Mouse (Mus musculus) midbrain, embryonic 12.5 days (tissue): Measurements from ENCODE around the gene Hps5. TPM values are rescaled to one million over a fixed set of nuclear protein-coding genes. Genes with fewer than 3 reads are reported as not detected.

ENCODE experiments used
- ATAC-seq: fragments of 200-750 bp; cut with Nextera tagmentation; 2 replicates; pipeline ENCODE4 v1.8.0; 2017; ENCODE audit warnings: low read depth, moderate TSS enrichment, moderate library complexity; ENCODE audit not compliant: low FRiP score
- H3K27ac ChIP-seq: fragments of 300-500 bp; sonication (generic); replicated peaks from 2 replicates; pipeline ENCODE4 v1.5.1; 2016; ENCODE audit warnings: mild to moderate bottlenecking
- H3K27me3 ChIP-seq: fragments of 300-500 bp; sonication (generic); 2 replicates; pipeline ENCODE4 v1.6.1; 2016; ENCODE audit warnings: mild to moderate bottlenecking
- H3K36me3 ChIP-seq: fragments of 300-500 bp; sonication (generic); 2 replicates; pipeline ENCODE4 v1.6.1; 2016
- H3K4me1 ChIP-seq: fragments of 300-500 bp; sonication (generic); 2 replicates; pipeline ENCODE4 v1.6.1; 2016
- H3K4me2 ChIP-seq: fragments of 300-500 bp; sonication (generic); replicated peaks from 2 replicates; pipeline ENCODE4 v1.6.1; 2016; ENCODE audit warnings: mild to moderate bottlenecking, moderate library complexity
- H3K4me3 ChIP-seq: fragments of 300-500 bp; sonication (generic); 2 replicates; pipeline ENCODE4 v1.5.1; 2016; ENCODE audit warnings: mild to moderate bottlenecking
- H3K9ac ChIP-seq: fragments of 300-500 bp; sonication (generic); replicated peaks from 2 replicates; pipeline ENCODE4 v1.6.1; 2016; ENCODE audit warnings: mild to moderate bottlenecking, moderate library complexity
- H3K9me3 ChIP-seq: fragments of 300-500 bp; sonication (generic); 2 replicates; pipeline ENCODE4 v1.6.1; 2016; ENCODE audit warnings: mild to moderate bottlenecking
- WGBS: fragments of 180-500 bp; shearing (Covaris S2); methylation state at CpG from one replicate; pipeline ENCODE4 v1.1.7; 2016; 5-methylcytosine and 5-hydroxymethylcytosine counted together
- polyA plus RNA-seq: library from polyadenylated mRNA; unstranded; fragments of >200 nt; fragmentation: Nextera tagmentation; extraction: Ambion mirVana; gene quantifications from 2 replicates; pipeline ENCODE4 v1.2.1, GENCODE M21; 2016

The Hps5 gene
- polyA plus RNA-seq, result 23.8 and 24.9 TPM in 2 replicates

GRCm38 (mm10) chr7:46795287-46796205 is at the start of gene Hps5, which contains the start of gene Gtf2h1:
TSS of gene Hps5 (minus strand) at chr7:46796064.
TSS of gene Gtf2h1 (plus strand) at chr7:46796103.
- Histone ChIP-seq H3K4me3 (peak within 1 kb of the TSS; percentile 93), H3K4me1 (peaks cover 24% of the 10 kb centered on the region)
- peak; percentile 99 for ATAC-seq

GRCm38 (mm10) chr7:46845211-46845977 is 49.5 kb upstream of the Hps5 start:
- peak overlapping the region; percentile 93 for H3K4me2 ChIP-seq
- peaks cover 14% of the 10 kb centered on the region for H3K4me1 ChIP-seq
- peak overlapping the region; percentile 75 for H3K4me3 ChIP-seq
- H3K27me3 ChIP-seq, result peaks cover 23% of the 10 kb centered on the region
- WGBS, result under 1% methylated on average over 50 of the region's 51 CpGs
- H3K9me3 ChIP-seq, result no peaks in the 10 kb centered on the region
- peaks cover 23% of the 10 kb centered on the region for H3K36me3 ChIP-seq
- peak overlapping the region; percentile 67 for H3K27ac ChIP-seq
- ATAC-seq, result peak; percentile 85
- H3K9ac ChIP-seq, result peak overlapping the region; percentile 91

More at GRCm38 (mm10) chr7:46795287-46796205, at the start of gene Hps5, which contains the start of gene Gtf2h1:
- H3K36me3 ChIP-seq, result peaks cover 13% of the 10 kb centered on the region
- peak within 1 kb of the TSS; percentile 99 for H3K4me2 ChIP-seq
- peak within 1 kb of the TSS; percentile 79 for H3K27ac ChIP-seq
- H3K9ac ChIP-seq, result peak within 1 kb of the TSS; percentile 90
- H3K27me3 ChIP-seq, result no peaks in the 10 kb centered on the region
- under 1% methylated on average over 63 of the region's 75 CpGs for WGBS
- no peaks in the 10 kb centered on the region for H3K9me3 ChIP-seq

- no peak overlapping the region for H3K27ac ChIP-seq
- no peak overlapping the region for H3K4me3 ChIP-seq
- peaks cover 5% of the 10 kb centered on the region for H3K36me3 ChIP-seq
- 92% methylated on average over 4 of the region's 4 CpGs for WGBS
- H3K27me3 ChIP-seq, result peaks cover 23% of the 10 kb centered on the region
- H3K4me1 ChIP-seq, result peaks cover 23% of the 10 kb centered on the region
- no peak for ATAC-seq
- no peak overlapping the region for H3K9ac ChIP-seq
- no peak overlapping the region for H3K4me2 ChIP-seq
- H3K9me3 ChIP-seq, result no peaks in the 10 kb centered on the region
These were observed 47.7 kb upstream of the Hps5 start for GRCm38 (mm10) chr7:46843576-46843975.

- ATAC-seq, result no peak
- WGBS, result 33% methylated on average over 4 of the region's 5 CpGs
- peaks cover 26% of the 10 kb centered on the region for H3K4me1 ChIP-seq
These were observed 46.4 kb upstream of the Hps5 start for GRCm38 (mm10) chr7:46842278-46842677.

GRCm38 (mm10) chr7:46840787-46841525 is 45.1 kb upstream of the Hps5 start, which contains the start of gene Ldha:
TSS of gene Ldha (plus strand) at chr7:46841475.
- Histone ChIP-seq H3K36me3 (no peaks in the 10 kb centered on the region), H3K4me2 (no peak within 1 kb of the TSS), H3K27ac (no peak within 1 kb of the TSS), H3K4me3 (no peak within 1 kb of the TSS), H3K27me3 (peaks cover 23% of the 10 kb centered on the region), H3K9ac (no peak within 1 kb of the TSS), H3K9me3 (no peaks in the 10 kb centered on the region), H3K4me1 (peaks cover 20% of the 10 kb centered on the region)
- ATAC-seq, result no peak
- WGBS, result 28% methylated on average over 6 of the region's 6 CpGs

More at GRCm38 (mm10) chr7:46842278-46842677, 46.4 kb upstream of the Hps5 start:
- Histone ChIP-seq H3K36me3 (no peaks in the 10 kb centered on the region), H3K9me3 (no peaks in the 10 kb centered on the region), H3K27ac (no peak overlapping the region), H3K9ac (no peak overlapping the region), H3K27me3 (peaks cover 23% of the 10 kb centered on the region), H3K4me3 (no peak overlapping the region), H3K4me2 (no peak overlapping the region)

- Histone ChIP-seq H3K27ac (no peak overlapping the region), H3K9me3 (no peaks in the 10 kb centered on the region), H3K27me3 (peaks cover 23% of the 10 kb centered on the region), H3K4me2 (no peak overlapping the region), H3K36me3 (no peaks in the 10 kb centered on the region), H3K4me3 (no peak overlapping the region), H3K9ac (no peak overlapping the region), H3K4me1 (peaks cover 23% of the 10 kb centered on the region)
- ATAC-seq, result no peak
- 55% methylated on average over 4 of the region's 4 CpGs for WGBS
These were observed 44.5 kb upstream of the Hps5 start for GRCm38 (mm10) chr7:46840326-46840725.

GRCm38 (mm10) chr7:46839861-46840260 is 44.0 kb upstream of the Hps5 start:
- Histone ChIP-seq H3K27ac (no peak overlapping the region), H3K9ac (no peak overlapping the region), H3K36me3 (no peaks in the 10 kb centered on the region), H3K4me2 (no peak overlapping the region), H3K9me3 (no peaks in the 10 kb centered on the region), H3K4me1 (peaks cover 24% of the 10 kb centered on the region), H3K27me3 (peaks cover 23% of the 10 kb centered on the region), H3K4me3 (no peak overlapping the region)
- 70% methylated on average over 5 of the region's 5 CpGs for WGBS
- no peak for ATAC-seq

- no peak for ATAC-seq
- Histone ChIP-seq H3K4me3 (no peak overlapping the region), H3K36me3 (no peaks in the 10 kb centered on the region), H3K27me3 (peaks cover 23% of the 10 kb centered on the region), H3K9me3 (no peaks in the 10 kb centered on the region), H3K4me2 (no peak overlapping the region), H3K9ac (no peak overlapping the region), H3K4me1 (peaks cover 25% of the 10 kb centered on the region), H3K27ac (no peak overlapping the region)
- WGBS, result 34% methylated on average over 7 of the region's 7 CpGs
These were observed 43.6 kb upstream of the Hps5 start for GRCm38 (mm10) chr7:46839446-46839845.

GRCm38 (mm10) chr7:46838891-46839302 is 43.0 kb upstream of the Hps5 start:
- peak overlapping the region; percentile 18; the same call in 1 of the 2 replicates for H3K4me2 ChIP-seq
- no peak overlapping the region for H3K9ac ChIP-seq
- H3K4me1 ChIP-seq, result peaks cover 25% of the 10 kb centered on the region
- H3K27ac ChIP-seq, result 0 out of 2 replicates have a peak overlapping the region, but pooled peaks have one; percentile 15
- ATAC-seq, result 0 out of 2 replicates have a peak, but pooled peaks have one; percentile 45
- no peak overlapping the region for H3K4me3 ChIP-seq
- no peaks in the 10 kb centered on the region for H3K9me3 ChIP-seq
- WGBS, result 10% methylated on average over 8 of the region's 8 CpGs
- H3K27me3 ChIP-seq, result peaks cover 23% of the 10 kb centered on the region
- no peaks in the 10 kb centered on the region for H3K36me3 ChIP-seq

- 2% methylated on average over 9 of the region's 9 CpGs for WGBS
- no peak for ATAC-seq
- H3K4me2 ChIP-seq, result peak overlapping the region; percentile 9; the same call in 1 of the 2 replicates
- no peaks in the 10 kb centered on the region for H3K36me3 ChIP-seq
- H3K9ac ChIP-seq, result no peak overlapping the region
- no peaks in the 10 kb centered on the region for H3K9me3 ChIP-seq
- H3K4me1 ChIP-seq, result peaks cover 25% of the 10 kb centered on the region
- peaks cover 23% of the 10 kb centered on the region for H3K27me3 ChIP-seq
- H3K4me3 ChIP-seq, result no peak overlapping the region
- no peak overlapping the region; the same call in 1 of the 2 replicates for H3K27ac ChIP-seq
These were observed 42.3 kb upstream of the Hps5 start for GRCm38 (mm10) chr7:46838104-46838671.

GRCm38 (mm10) chr7:46837073-46837472 is 41.2 kb upstream of the Hps5 start:
- 42% methylated on average over 5 of the region's 5 CpGs for WGBS
- Histone ChIP-seq H3K27ac (no peak overlapping the region), H3K36me3 (no peaks in the 10 kb centered on the region), H3K9ac (no peak overlapping the region), H3K4me1 (peaks cover 25% of the 10 kb centered on the region), H3K27me3 (peaks cover 14% of the 10 kb centered on the region; the same call in 1 of the 2 replicates), H3K4me3 (no peak overlapping the region), H3K4me2 (no peak overlapping the region), H3K9me3 (no peaks in the 10 kb centered on the region)
- ATAC-seq, result no peak
